Mouse (Mus musculus): ENCODE measurements at regions not wholly inside any gene's neighbourhood (a gene's known extent, or its start where the extent isn't known, plus 50 kb on each side); places are given as distances from the start of the nearest gene placed in this dataset.

GRCm38 (mm10) chr2:148622216-148622615 lies 50.2 kb upstream of the Nxt1 start:
- DNase-seq, result peak; percentile 39

- DNase-seq, result no peak
Observed at GRCm38 (mm10) chr2:148611911-148612310, 60.5 kb upstream of the Nxt1 start.

- no peak for DNase-seq
Observed at GRCm38 (mm10) chr2:148605425-148605930, 66.9 kb upstream of the Nxt1 start.

DNA sequence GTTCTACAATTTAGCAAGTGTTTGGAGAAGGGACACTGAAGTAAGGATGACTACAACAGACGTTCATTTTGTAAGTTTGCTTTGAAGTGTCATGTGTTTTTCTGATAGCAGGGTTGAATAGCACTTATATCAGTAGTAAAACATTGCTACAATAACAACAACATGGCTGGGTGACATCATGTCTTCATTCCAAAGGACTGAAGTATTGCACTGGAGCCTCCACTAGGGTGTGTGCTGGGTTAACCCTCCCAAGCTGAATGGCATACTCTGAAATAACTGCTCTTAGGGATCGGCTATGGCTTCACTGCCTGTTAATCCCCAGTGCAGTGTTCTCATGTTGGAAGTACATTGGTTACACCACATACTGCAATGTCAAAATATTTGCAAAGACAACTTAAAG lies 68.5 kb upstream of the Nxt1 start:
- no peak for DNase-seq

- DNase-seq, result no peak
Observed at GRCm38 (mm10) chr2:148603315-148603714, 69.1 kb upstream of the Nxt1 start.

DNA sequence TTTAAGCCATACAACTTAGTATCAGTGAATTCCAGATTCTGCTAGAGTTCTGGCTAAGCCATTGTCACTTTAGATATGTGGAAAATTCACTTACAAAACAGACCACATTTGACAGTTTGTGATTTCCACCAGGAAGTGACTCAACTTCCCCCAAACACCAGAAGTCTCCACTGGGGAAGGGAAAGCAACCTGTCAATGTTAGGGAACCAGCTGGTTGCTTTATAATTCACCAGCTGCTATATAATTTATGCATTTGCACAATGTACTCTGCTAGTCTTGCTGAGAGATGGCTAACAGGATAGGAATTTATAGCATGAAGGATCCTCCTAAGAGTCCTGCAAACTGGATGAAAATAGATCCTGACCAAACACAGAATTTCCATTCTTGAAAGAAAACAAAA lies 72.9 kb upstream of the Nxt1 start:
- no peak for DNase-seq

DNA sequence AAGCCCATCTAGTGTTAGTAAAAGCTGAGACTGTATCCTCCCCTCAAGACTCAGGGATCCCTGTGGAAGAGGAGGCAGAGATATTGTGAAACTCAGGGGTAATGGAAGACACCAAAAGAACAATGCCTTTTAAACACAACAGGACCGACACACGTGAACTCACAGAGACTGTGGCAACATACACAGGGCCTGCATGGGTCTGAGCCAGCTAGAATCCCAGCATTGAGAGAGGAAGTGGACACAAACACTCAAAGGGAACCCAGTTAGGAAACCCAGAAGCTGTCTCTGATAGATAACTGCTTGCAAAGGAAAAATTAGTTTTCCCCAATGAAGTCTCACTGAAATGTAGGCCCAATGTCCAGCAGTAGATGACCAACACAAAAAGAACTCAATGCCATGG lies 75.4 kb upstream of the Nxt1 start:
- no peak for DNase-seq

GRCm38 (mm10) chr2:148585721-148586335 lies 86.6 kb upstream of the Nxt1 start:
- no peak for DNase-seq

DNA sequence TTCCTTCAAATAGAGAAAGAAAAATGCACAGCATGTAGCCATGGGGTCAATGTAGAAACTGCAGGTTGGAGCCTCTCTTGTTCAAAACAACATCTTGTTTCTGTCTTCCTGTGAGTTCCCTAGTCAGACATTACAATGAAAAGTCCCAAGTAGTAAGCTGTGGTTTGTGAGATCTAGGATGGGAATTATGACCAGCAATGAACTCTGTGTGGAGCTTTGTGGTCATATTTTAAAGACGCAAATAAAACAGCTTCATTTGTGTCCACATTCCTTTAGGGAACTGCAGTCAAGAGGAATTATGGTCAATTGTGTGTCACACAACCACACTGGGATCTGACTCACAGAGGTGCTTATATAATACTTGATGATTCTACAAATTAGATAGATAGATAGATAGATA lies 90.2 kb upstream of the Nxt1 start:
- no peak for DNase-seq

- DNase-seq, result no peak
Observed at GRCm38 (mm10) chr2:148581666-148582065, 90.7 kb upstream of the Nxt1 start.

GRCm38 (mm10) chr2:148580286-148580966 lies 92.0 kb upstream of the Nxt1 start:
- DNase-seq, result no peak

DNA sequence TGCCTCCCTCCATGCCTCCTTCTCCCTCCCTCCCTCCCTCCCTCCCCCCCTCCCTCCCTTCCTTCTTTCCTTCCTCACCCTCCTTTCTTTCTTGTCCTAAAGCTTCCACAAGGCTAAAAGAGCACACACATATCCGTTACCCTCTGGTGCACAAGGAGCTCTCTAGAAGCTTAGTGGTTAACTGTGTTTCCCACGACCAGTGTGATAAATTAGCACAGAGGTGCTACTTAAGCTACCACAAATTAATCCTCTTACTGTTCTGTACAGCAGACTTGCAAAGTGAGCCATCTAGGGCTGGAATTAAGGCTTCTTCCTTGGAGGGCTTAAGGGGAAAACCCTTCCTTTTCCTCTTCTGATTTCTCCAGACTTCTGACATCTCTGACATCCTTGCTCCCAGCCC lies 92.8 kb upstream of the Nxt1 start:
- no peak for DNase-seq

DNA sequence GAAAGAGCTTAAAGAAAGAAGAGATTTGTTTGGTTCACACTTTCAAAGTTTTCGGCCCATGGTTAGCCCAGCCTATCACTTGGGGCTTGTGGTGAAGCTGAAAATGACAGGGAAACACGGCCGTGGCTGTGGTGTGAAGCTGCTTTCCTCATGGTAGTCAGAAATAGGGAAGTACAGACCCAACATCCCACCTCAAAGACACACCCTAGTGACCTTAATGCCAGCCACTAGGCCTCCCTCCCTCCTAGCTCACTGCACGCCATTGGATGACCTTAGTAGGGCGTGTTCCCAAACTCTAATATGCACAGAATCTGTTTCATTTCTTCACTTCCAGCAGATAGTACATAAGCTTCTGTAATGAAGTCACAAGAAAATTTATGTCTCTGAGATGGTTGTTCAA lies 93.4 kb upstream of the Nxt1 start:
- DNase-seq, result no peak

DNA sequence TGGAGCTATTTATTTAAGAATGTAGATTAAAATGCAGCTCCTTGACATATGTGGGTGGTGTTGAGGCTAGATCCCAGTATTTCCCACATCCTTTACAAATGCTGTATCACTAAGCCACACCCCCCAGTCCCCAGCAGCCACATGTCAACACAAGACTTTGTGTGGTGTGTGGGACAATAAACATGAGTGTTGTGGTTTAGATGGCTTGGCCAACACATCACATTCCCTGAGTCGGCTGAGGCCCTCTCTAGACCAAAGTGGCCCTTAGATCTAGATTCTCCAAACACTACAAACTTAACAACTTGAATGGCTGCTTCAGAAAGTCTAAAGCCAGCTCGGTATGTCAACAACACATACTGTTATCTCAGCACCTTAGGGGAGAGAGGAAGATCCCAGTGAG lies 94.2 kb upstream of the Nxt1 start:
- no peak for DNase-seq

- DNase-seq, result no peak
Observed at GRCm38 (mm10) chr2:148575433-148575832, 97.0 kb upstream of the Nxt1 start.

- DNase-seq, result peak; percentile 31
Observed at GRCm38 (mm10) chr2:148572165-148572564, 100.2 kb upstream of the Nxt1 start.

- no peak for DNase-seq
Observed at GRCm38 (mm10) chr2:148571616-148572015, 100.8 kb upstream of the Nxt1 start.

GRCm38 (mm10) chr2:148571018-148571417 lies 101.4 kb upstream of the Nxt1 start:
- no peak for DNase-seq

- peak; percentile 35 for DNase-seq
Observed at GRCm38 (mm10) chr2:148567930-148568481, 104.4 kb upstream of the Nxt1 start.

DNA sequence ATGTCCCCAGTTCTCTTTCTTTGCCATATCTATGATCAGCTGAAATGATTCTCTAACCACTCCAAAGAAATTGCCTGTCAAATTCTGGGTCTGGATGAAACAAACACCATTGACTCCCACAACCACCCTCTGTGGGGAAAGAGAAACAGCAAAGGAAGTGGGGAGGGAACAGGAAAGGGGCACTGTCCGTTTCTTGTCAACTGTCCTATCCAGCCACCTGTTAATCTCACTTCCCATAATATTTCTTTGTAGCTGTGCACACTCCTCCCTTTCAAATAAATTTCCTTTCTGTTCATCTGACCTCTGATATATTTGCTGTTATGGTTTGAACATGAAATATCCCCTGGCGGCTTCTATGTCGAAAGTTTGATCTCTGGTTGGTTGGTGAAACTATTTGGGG lies 109.0 kb upstream of the Nxt1 start:
- no peak for DNase-seq

GRCm38 (mm10) chr2:148562041-148562440 lies 110.4 kb upstream of the Nxt1 start:
- no peak for DNase-seq

GRCm38 (mm10) chr2:148560013-148560773 lies 112.2 kb upstream of the Nxt1 start:
- DNase-seq, result no peak

DNA sequence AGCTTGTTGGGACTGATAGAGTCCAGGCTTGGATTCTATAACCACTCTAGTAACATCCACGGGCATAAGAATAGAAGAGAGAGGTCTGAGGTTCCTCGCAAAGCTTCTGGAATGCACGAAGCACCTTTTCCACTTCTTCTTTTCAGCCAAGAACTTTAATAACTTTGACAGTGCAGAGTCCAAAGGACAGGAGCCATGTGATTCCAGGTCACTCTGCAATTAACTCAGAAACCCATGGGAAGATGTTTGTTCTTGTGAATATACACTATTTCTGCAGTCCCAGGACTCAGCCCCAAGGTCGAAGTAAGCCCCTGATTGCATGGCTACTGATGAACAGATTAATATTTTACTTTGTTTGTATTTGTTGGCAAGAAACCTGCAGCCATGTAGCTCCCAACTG lies 113.0 kb upstream of the Nxt1 start:
- DNase-seq, result no peak
